Mouse (Mus musculus) bone marrow macrophage, adult 2 months (primary cell): ENCODE results near the gene Cyp19a1.

Experiments
- CTCF ChIP-seq: IDR thresholded peaks from 2 replicates; pipeline ENCODE4 v1.5.1; 2012; ENCODE audit warnings: low read depth, mild to moderate bottlenecking, low read length, moderate library complexity
- POLR2A ChIP-seq: IDR thresholded peaks from 2 replicates; pipeline ENCODE4 v1.6.1; 2012; ENCODE audit warnings: mild to moderate bottlenecking, low read depth, low read length, borderline replicate concordance

- TF ChIP-seq POLR2A (no peak), CTCF (no peak)
These were observed 31.5 kb upstream of the Cyp19a1 start for GRCm38 (mm10) chr9:54299389-54299788.
